Mouse (Mus musculus) stomach, postnatal 0 days (tissue): ENCODE data around the gene Gripap1.

Experiments used
- CTCF ChIP-seq: IDR thresholded peaks from 2 replicates; pipeline ENCODE4 v1.5.1; 2016; ENCODE audit warnings: antibody characterized with exemption, low read depth, mild to moderate bottlenecking, moderate library complexity
- EP300 ChIP-seq: optimal IDR thresholded peaks from 2 replicates; pipeline ENCODE3; 2016; ENCODE audit warnings: antibody characterized with exemption

DNA sequence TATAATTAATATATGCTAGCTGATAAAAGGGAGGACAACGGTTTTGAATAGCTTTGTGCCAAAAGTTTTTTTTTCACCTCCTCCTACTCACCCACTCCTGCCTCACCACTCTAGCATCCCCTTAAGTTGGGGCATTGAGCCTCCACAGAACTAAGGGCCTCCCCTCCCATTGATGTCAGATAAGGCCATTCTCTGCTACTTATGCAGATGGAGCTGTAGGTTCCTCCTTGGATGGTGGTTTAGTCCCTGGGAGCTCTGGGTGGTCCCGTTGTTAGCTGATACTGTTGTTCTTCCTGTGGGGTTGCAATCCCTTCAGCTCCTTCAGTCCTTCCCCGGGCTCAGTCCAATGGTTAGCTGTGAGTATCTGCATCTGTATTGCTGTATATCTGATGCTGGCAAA, 10.3 kb upstream of the Gripap1 start:
- no peak for TF ChIP-seq CTCF
- TF ChIP-seq EP300, result no peak
